Mouse (Mus musculus): ENCODE data around the gene Zmiz1. TPM values are rescaled to one million over a fixed set of nuclear protein-coding genes. Genes with fewer than 3 reads are reported as not detected.

Zmiz1 gene
- polyA plus RNA-seq, 1 experiment from 2014 or later: 37.4 TPM

GRCm38 (mm10) chr14:25466361-25466760 lies 7.4 kb downstream of the Zmiz1 start:
- no peak overlapping the region for H3K9ac ChIP-seq (ENCODE audit: low read length)
- no peaks in the 10 kb centered on the region for H3K9me3 ChIP-seq (ENCODE audit: control insufficient read depth, low read length)
- peaks cover 82% of the 10 kb centered on the region for H3K4me1 ChIP-seq (replicated peaks; ENCODE audit: control insufficient read depth, insufficient read depth, low read length)
- H3K27me3 ChIP-seq (replicated peaks; ENCODE audit: control insufficient read depth, insufficient read depth, low read length): no peaks in the 10 kb centered on the region
- 0 out of 2 replicates have a peak overlapping the region, but pooled peaks have one; percentile 4 for H3K4me2 ChIP-seq (ENCODE audit: low read length)
- peak overlapping the region; percentile 43; the same call in 1 of the 2 replicates for H3K27ac ChIP-seq (ENCODE audit: low read depth)
- ATAC-seq (replicated peaks; ENCODE audit: low FRiP score, low TSS enrichment, low read depth): no peak; the same call in 1 of the 2 replicates
- H3K36me3 ChIP-seq (ENCODE audit: control insufficient read depth, insufficient read depth, low read length): no peaks in the 10 kb centered on the region
- no peak overlapping the region for H3K4me3 ChIP-seq (ENCODE audit: low read depth, low read length)
- WGBS: 55% methylated on average over 4 of the region's 4 CpGs
- DNase-seq (ENCODE audit: low spot score): no peak

GRCm38 (mm10) chr14:25467911-25468668 lies 9.1 kb downstream of the Zmiz1 start:
- ATAC-seq (replicated peaks; ENCODE audit: low FRiP score, low TSS enrichment, low read depth): no peak
- 60% methylated on average over 10 of the region's 10 CpGs for WGBS
- H3K27me3 ChIP-seq (replicated peaks; ENCODE audit: control insufficient read depth, insufficient read depth, low read length): no peaks in the 10 kb centered on the region
- peaks cover 83% of the 10 kb centered on the region for H3K4me1 ChIP-seq (replicated peaks; ENCODE audit: control insufficient read depth, insufficient read depth, low read length)
- no peaks in the 10 kb centered on the region for H3K36me3 ChIP-seq (ENCODE audit: control insufficient read depth, insufficient read depth, low read length)
- H3K9ac ChIP-seq (ENCODE audit: low read length): no peak overlapping the region
- H3K4me2 ChIP-seq (ENCODE audit: low read length): no peak overlapping the region
- H3K4me3 ChIP-seq (ENCODE audit: low read depth, low read length): no peak overlapping the region
- no peak for DNase-seq (ENCODE audit: low spot score)
- H3K27ac ChIP-seq (ENCODE audit: low read depth): no peak overlapping the region
- no peaks in the 10 kb centered on the region for H3K9me3 ChIP-seq (ENCODE audit: control insufficient read depth, low read length)

GRCm38 (mm10) chr14:25468891-25469529 lies 10.0 kb downstream of the Zmiz1 start:
- Histone ChIP-seq H3K27me3 (replicated peaks; ENCODE audit: control insufficient read depth, insufficient read depth, low read length) (no peaks in the 10 kb centered on the region), H3K4me1 (replicated peaks; ENCODE audit: control insufficient read depth, insufficient read depth, low read length) (peaks cover 82% of the 10 kb centered on the region), H3K4me2 (ENCODE audit: low read length) (no peak overlapping the region), H3K9me3 (ENCODE audit: control insufficient read depth, low read length) (no peaks in the 10 kb centered on the region), H3K36me3 (ENCODE audit: control insufficient read depth, insufficient read depth, low read length) (no peaks in the 10 kb centered on the region), H3K4me3 (ENCODE audit: low read depth, low read length) (no peak overlapping the region), H3K9ac (ENCODE audit: low read length) (no peak overlapping the region), H3K27ac (ENCODE audit: low read depth) (no peak overlapping the region)
- DNase-seq (ENCODE audit: low spot score) (no peak), ATAC-seq (replicated peaks; ENCODE audit: low FRiP score, low TSS enrichment, low read depth) (no peak)
- 60% methylated on average over 7 of the region's 7 CpGs for WGBS

GRCm38 (mm10) chr14:25470224-25470805 lies 11.3 kb downstream of the Zmiz1 start:
- H3K27ac ChIP-seq (ENCODE audit: low read depth): no peak overlapping the region
- 58% methylated on average over 7 of the region's 7 CpGs for WGBS
- peaks cover 82% of the 10 kb centered on the region for H3K4me1 ChIP-seq (replicated peaks; ENCODE audit: control insufficient read depth, insufficient read depth, low read length)
- no peak for ATAC-seq (replicated peaks; ENCODE audit: low FRiP score, low TSS enrichment, low read depth)
- no peak for DNase-seq (ENCODE audit: low spot score)
- H3K4me2 ChIP-seq (ENCODE audit: low read length): no peak overlapping the region
- no peak overlapping the region for H3K9ac ChIP-seq (ENCODE audit: low read length)
- H3K27me3 ChIP-seq (replicated peaks; ENCODE audit: control insufficient read depth, insufficient read depth, low read length): no peaks in the 10 kb centered on the region
- H3K36me3 ChIP-seq (ENCODE audit: control insufficient read depth, insufficient read depth, low read length): no peaks in the 10 kb centered on the region
- H3K9me3 ChIP-seq (ENCODE audit: control insufficient read depth, low read length): no peaks in the 10 kb centered on the region
- no peak overlapping the region for H3K4me3 ChIP-seq (ENCODE audit: low read depth, low read length)

GRCm38 (mm10) chr14:25471035-25471434 lies 12.1 kb downstream of the Zmiz1 start:
- H3K27ac ChIP-seq (ENCODE audit: low read depth): no peak overlapping the region
- H3K27me3 ChIP-seq (replicated peaks; ENCODE audit: control insufficient read depth, insufficient read depth, low read length): no peaks in the 10 kb centered on the region
- no peaks in the 10 kb centered on the region for H3K36me3 ChIP-seq (ENCODE audit: control insufficient read depth, insufficient read depth, low read length)
- no peak for DNase-seq (ENCODE audit: low spot score)
- H3K9ac ChIP-seq (ENCODE audit: low read length): no peak overlapping the region
- H3K4me3 ChIP-seq (ENCODE audit: low read depth, low read length): no peak overlapping the region
- 48% methylated on average over 2 of the region's 2 CpGs for WGBS
- no peak overlapping the region for H3K4me2 ChIP-seq (ENCODE audit: low read length)
- H3K9me3 ChIP-seq (ENCODE audit: control insufficient read depth, low read length): no peaks in the 10 kb centered on the region
- ATAC-seq (replicated peaks; ENCODE audit: low FRiP score, low TSS enrichment, low read depth): no peak
- peaks cover 74% of the 10 kb centered on the region for H3K4me1 ChIP-seq (replicated peaks; ENCODE audit: control insufficient read depth, insufficient read depth, low read length)

- no peak overlapping the region for H3K4me2 ChIP-seq (ENCODE audit: low read length)
- WGBS: 58% methylated on average over 6 of the region's 6 CpGs
- no peak overlapping the region for H3K27ac ChIP-seq (ENCODE audit: low read depth)
- no peaks in the 10 kb centered on the region for H3K27me3 ChIP-seq (replicated peaks; ENCODE audit: control insufficient read depth, insufficient read depth, low read length)
- peaks cover 65% of the 10 kb centered on the region for H3K4me1 ChIP-seq (replicated peaks; ENCODE audit: control insufficient read depth, insufficient read depth, low read length)
- DNase-seq (ENCODE audit: low spot score): no peak
- no peak overlapping the region for H3K4me3 ChIP-seq (ENCODE audit: low read depth, low read length)
- no peak overlapping the region for H3K9ac ChIP-seq (ENCODE audit: low read length)
- H3K36me3 ChIP-seq (ENCODE audit: control insufficient read depth, insufficient read depth, low read length): no peaks in the 10 kb centered on the region
- ATAC-seq (replicated peaks; ENCODE audit: low FRiP score, low TSS enrichment, low read depth): no peak
- no peaks in the 10 kb centered on the region for H3K9me3 ChIP-seq (ENCODE audit: control insufficient read depth, low read length)
Measured at GRCm38 (mm10) chr14:25472096-25472861, 13.3 kb downstream of the Zmiz1 start.

- Histone ChIP-seq H3K9ac (ENCODE audit: low read length) (no peak overlapping the region), H3K9me3 (ENCODE audit: control insufficient read depth, low read length) (no peaks in the 10 kb centered on the region), H3K4me1 (replicated peaks; ENCODE audit: control insufficient read depth, insufficient read depth, low read length) (peaks cover 57% of the 10 kb centered on the region), H3K36me3 (ENCODE audit: control insufficient read depth, insufficient read depth, low read length) (no peaks in the 10 kb centered on the region), H3K4me2 (ENCODE audit: low read length) (no peak overlapping the region), H3K27me3 (replicated peaks; ENCODE audit: control insufficient read depth, insufficient read depth, low read length) (no peaks in the 10 kb centered on the region), H3K4me3 (ENCODE audit: low read depth, low read length) (no peak overlapping the region), H3K27ac (ENCODE audit: low read depth) (peak overlapping the region; percentile 27; the same call in 1 of the 2 replicates)
- 53% methylated on average over 6 of the region's 6 CpGs for WGBS
- DNase-seq (ENCODE audit: low spot score): no peak
- no peak for ATAC-seq (replicated peaks; ENCODE audit: low FRiP score, low TSS enrichment, low read depth)
Measured at GRCm38 (mm10) chr14:25472981-25473649, 14.1 kb downstream of the Zmiz1 start.

GRCm38 (mm10) chr14:25474017-25474416 lies 15.0 kb downstream of the Zmiz1 start:
- no peak overlapping the region for H3K4me3 ChIP-seq (ENCODE audit: low read depth, low read length)
- WGBS: 54% methylated on average over 5 of the region's 5 CpGs

More at GRCm38 (mm10) chr14:25474017-25474416, 15.0 kb downstream of the Zmiz1 start:
- no peak for ATAC-seq (replicated peaks; ENCODE audit: low FRiP score, low TSS enrichment, low read depth)
- H3K4me2 ChIP-seq (ENCODE audit: low read length): no peak overlapping the region
- peaks cover 54% of the 10 kb centered on the region for H3K4me1 ChIP-seq (replicated peaks; ENCODE audit: control insufficient read depth, insufficient read depth, low read length)
- 0 out of 2 replicates have a peak, but pooled peaks cover 3% of the 10 kb centered on the region for H3K36me3 ChIP-seq (ENCODE audit: control insufficient read depth, insufficient read depth, low read length)
- no peak overlapping the region for H3K9ac ChIP-seq (ENCODE audit: low read length)
- DNase-seq (ENCODE audit: low spot score): no peak
- no peaks in the 10 kb centered on the region for H3K27me3 ChIP-seq (replicated peaks; ENCODE audit: control insufficient read depth, insufficient read depth, low read length)
- no peak overlapping the region for H3K27ac ChIP-seq (ENCODE audit: low read depth)
- H3K9me3 ChIP-seq (ENCODE audit: control insufficient read depth, low read length): no peaks in the 10 kb centered on the region
